Mouse (Mus musculus) hindbrain, embryonic 16.5 days (tissue): ENCODE measurements at regions not wholly inside any gene's neighbourhood (a gene's known extent, or its start where the extent isn't known, plus 50 kb on each side); places are given as distances from the start of the nearest gene placed in this dataset.

Experiments used
- ATAC-seq: fragments of 200-750 bp; cut with Nextera tagmentation; 2 replicates; pipeline ENCODE4 v1.8.0; 2017; ENCODE audit warnings: moderate TSS enrichment, moderate library complexity
- H3K27ac ChIP-seq: fragments of 300-500 bp; sonication (generic); 2 replicates; pipeline ENCODE4 v1.5.1; 2014; ENCODE audit warnings: low read depth, mild to moderate bottlenecking, control low read depth, low read length, moderate library complexity
- H3K27me3 ChIP-seq: fragments of 300-500 bp; sonication (generic); replicated peaks from 2 replicates; pipeline ENCODE4 v1.6.1; 2014; ENCODE audit warnings: low read length; ENCODE audit not compliant: control insufficient read depth, insufficient read depth
- H3K36me3 ChIP-seq: fragments of 300-500 bp; sonication (generic); 2 replicates; pipeline ENCODE4 v1.6.1; 2014; ENCODE audit warnings: mild to moderate bottlenecking, low read length, moderate library complexity, mixed read lengths; ENCODE audit not compliant: control insufficient read depth, insufficient read depth
- H3K4me1 ChIP-seq: fragments of 300-500 bp; sonication (generic); 2 replicates; pipeline ENCODE4 v1.6.1; 2014; ENCODE audit warnings: low read depth, low read length; ENCODE audit not compliant: control insufficient read depth, insufficient read depth
- H3K4me2 ChIP-seq: fragments of 300-500 bp; sonication (generic); 2 replicates; pipeline ENCODE4 v1.6.1; 2014; ENCODE audit warnings: mild to moderate bottlenecking, low read length, control low read depth, moderate library complexity
- H3K4me3 ChIP-seq: fragments of 300-500 bp; sonication (generic); 2 replicates; pipeline ENCODE4 v1.5.1; 2014; ENCODE audit warnings: mild to moderate bottlenecking, low read length, control low read depth, moderate library complexity
- H3K9ac ChIP-seq: fragments of 300-500 bp; sonication (generic); 2 replicates; pipeline ENCODE4 v1.6.1; 2014; ENCODE audit warnings: low read depth, mild to moderate bottlenecking, control low read depth, low read length, moderate library complexity
- H3K9me3 ChIP-seq: fragments of 300-500 bp; sonication (generic); 2 replicates; pipeline ENCODE4 v1.6.1; 2014; ENCODE audit warnings: mild to moderate bottlenecking, low read length, moderate library complexity; ENCODE audit not compliant: control insufficient read depth
- WGBS: fragments of 180-500 bp; shearing (Covaris S2); extraction: QIAGEN DNeasy Blood & Tissue Kit; methylation state at CpG from one replicate; pipeline ENCODE4 v1.1.7; 2014; 5-methylcytosine and 5-hydroxymethylcytosine counted together

GRCm38 (mm10) chr14:61949446-61949845 lies 342.2 kb downstream of the Kcnrg start:
- no peaks in the 10 kb centered on the region for H3K9me3 ChIP-seq
- no peak overlapping the region for H3K27ac ChIP-seq
- no peak for ATAC-seq
- H3K4me1 ChIP-seq = peaks cover 5% of the 10 kb centered on the region; the same call in 1 of the 2 replicates
- no peaks in the 10 kb centered on the region for H3K27me3 ChIP-seq
- H3K36me3 ChIP-seq = no peaks in the 10 kb centered on the region
- H3K9ac ChIP-seq = no peak overlapping the region
- H3K4me3 ChIP-seq = no peak overlapping the region
- WGBS = 47% methylated on average over 6 of the region's 6 CpGs
- no peak overlapping the region for H3K4me2 ChIP-seq

- no peaks in the 10 kb centered on the region for H3K36me3 ChIP-seq
- no peak overlapping the region for H3K27ac ChIP-seq
- no peak overlapping the region for H3K9ac ChIP-seq
- H3K4me3 ChIP-seq = no peak overlapping the region
- no peak overlapping the region for H3K4me2 ChIP-seq
- H3K27me3 ChIP-seq = no peaks in the 10 kb centered on the region
- ATAC-seq = no peak
- H3K4me1 ChIP-seq = peaks cover 5% of the 10 kb centered on the region; the same call in 1 of the 2 replicates
- H3K9me3 ChIP-seq = no peaks in the 10 kb centered on the region
- WGBS = 35% methylated on average over 3 of the region's 3 CpGs
Measured at GRCm38 (mm10) chr14:61950004-61950403, 342.4 kb upstream of the Rnaseh2b start.

- no peak overlapping the region for H3K4me3 ChIP-seq
- peaks cover 2% of the 10 kb centered on the region; the same call in 1 of the 2 replicates for H3K4me1 ChIP-seq
- H3K27me3 ChIP-seq = no peaks in the 10 kb centered on the region
- H3K27ac ChIP-seq = no peak overlapping the region
- no peaks in the 10 kb centered on the region for H3K36me3 ChIP-seq
- no peak overlapping the region for H3K4me2 ChIP-seq
- no peaks in the 10 kb centered on the region for H3K9me3 ChIP-seq
- no peak overlapping the region for H3K9ac ChIP-seq
- ATAC-seq = no peak
- WGBS = 93% methylated on average over 4 of the region's 4 CpGs
Measured at GRCm38 (mm10) chr14:61953029-61953428, 339.4 kb upstream of the Rnaseh2b start.

- no peak for ATAC-seq
- no peak overlapping the region for H3K4me2 ChIP-seq
- H3K9ac ChIP-seq = no peak overlapping the region
- no peaks in the 10 kb centered on the region for H3K27me3 ChIP-seq
- H3K9me3 ChIP-seq = no peaks in the 10 kb centered on the region
- H3K4me3 ChIP-seq = no peak overlapping the region
- H3K4me1 ChIP-seq = no peaks in the 10 kb centered on the region
- H3K36me3 ChIP-seq = no peaks in the 10 kb centered on the region
- no peak overlapping the region for H3K27ac ChIP-seq
Measured at GRCm38 (mm10) chr14:61955416-61955815, 337.0 kb upstream of the Rnaseh2b start.

GRCm38 (mm10) chr14:61960243-61960957 lies 332.0 kb upstream of the Rnaseh2b start:
- H3K4me3 ChIP-seq = no peak overlapping the region
- no peaks in the 10 kb centered on the region for H3K36me3 ChIP-seq
- no peak overlapping the region for H3K27ac ChIP-seq
- H3K27me3 ChIP-seq = no peaks in the 10 kb centered on the region
- H3K9me3 ChIP-seq = no peaks in the 10 kb centered on the region
- 82% methylated on average over 4 of the region's 4 CpGs for WGBS
- H3K4me1 ChIP-seq = no peaks in the 10 kb centered on the region
- H3K4me2 ChIP-seq = no peak overlapping the region
- no peak overlapping the region for H3K9ac ChIP-seq
- no peak for ATAC-seq

- no peaks in the 10 kb centered on the region for H3K36me3 ChIP-seq
- no peak overlapping the region for H3K9ac ChIP-seq
- no peak overlapping the region for H3K4me2 ChIP-seq
- H3K27me3 ChIP-seq = no peaks in the 10 kb centered on the region
- 100% methylated on average over 1 of the region's 1 CpGs for WGBS
- H3K4me1 ChIP-seq = no peaks in the 10 kb centered on the region
- H3K4me3 ChIP-seq = no peak overlapping the region
- no peaks in the 10 kb centered on the region for H3K9me3 ChIP-seq
- no peak for ATAC-seq
- H3K27ac ChIP-seq = no peak overlapping the region
Measured at GRCm38 (mm10) chr14:61968467-61968866, 323.9 kb upstream of the Rnaseh2b start.

- H3K4me1 ChIP-seq = no peaks in the 10 kb centered on the region
- 84% methylated on average over 5 of the region's 5 CpGs for WGBS
Measured at GRCm38 (mm10) chr14:61968957-61969535, 323.3 kb upstream of the Rnaseh2b start.

GRCm38 (mm10) chr14:61970591-61970990 lies 321.8 kb upstream of the Rnaseh2b start:
- Histone ChIP-seq H3K4me3 (no peak overlapping the region), H3K27me3 (no peaks in the 10 kb centered on the region), H3K27ac (no peak overlapping the region), H3K36me3 (no peaks in the 10 kb centered on the region), H3K9ac (no peak overlapping the region), H3K9me3 (no peaks in the 10 kb centered on the region), H3K4me2 (no peak overlapping the region), H3K4me1 (no peaks in the 10 kb centered on the region; the same call in 1 of the 2 replicates)
- no peak for ATAC-seq
- 77% methylated on average over 3 of the region's 3 CpGs for WGBS

More at GRCm38 (mm10) chr14:61968957-61969535, 323.3 kb upstream of the Rnaseh2b start:
- H3K36me3 ChIP-seq = no peaks in the 10 kb centered on the region
- H3K9me3 ChIP-seq = no peaks in the 10 kb centered on the region
- H3K27me3 ChIP-seq = no peaks in the 10 kb centered on the region
- no peak for ATAC-seq
- no peak overlapping the region for H3K4me3 ChIP-seq
- H3K27ac ChIP-seq = no peak overlapping the region
- no peak overlapping the region for H3K4me2 ChIP-seq
- no peak overlapping the region for H3K9ac ChIP-seq

- no peaks in the 10 kb centered on the region for H3K9me3 ChIP-seq
- H3K36me3 ChIP-seq = no peaks in the 10 kb centered on the region
- no peak overlapping the region for H3K4me3 ChIP-seq
- H3K9ac ChIP-seq = no peak overlapping the region
- no peaks in the 10 kb centered on the region for H3K27me3 ChIP-seq
- H3K27ac ChIP-seq = no peak overlapping the region
- no peak for ATAC-seq
- no peak overlapping the region for H3K4me2 ChIP-seq
- WGBS = 78% methylated on average over 14 of the region's 14 CpGs
- no peaks in the 10 kb centered on the region; the same call in 1 of the 2 replicates for H3K4me1 ChIP-seq
Measured at GRCm38 (mm10) chr14:61971100-61972088, 321.0 kb upstream of the Rnaseh2b start.
